Mouse (Mus musculus) liver, embryonic 15.5 days (tissue): ENCODE results near the gene Dcxr. TPM values are rescaled to one million over a fixed set of nuclear protein-coding genes. Genes with fewer than 3 reads are reported as not detected.
"Not testable (repeated sequence)": the region's sequence is repeated elsewhere in the genome, so short reads cannot be mapped to it uniquely, and the experiment has no call there.

Source experiments
- ATAC-seq: fragments of 200-750 bp; cut with Nextera tagmentation; 2 replicates; pipeline ENCODE4 v1.8.0; 2017; ENCODE audit warnings: moderate number of reproducible peaks, mild to moderate bottlenecking, moderate library complexity; ENCODE audit not compliant: insufficient read depth
- H3K27ac ChIP-seq: fragments of 300-500 bp; sonication (generic); replicated peaks from 2 replicates; pipeline ENCODE4 v1.5.1; 2015; ENCODE audit warnings: mild to moderate bottlenecking, inconsistent platforms
- H3K27me3 ChIP-seq: fragments of 300-500 bp; sonication (generic); 2 replicates; pipeline ENCODE4 v1.6.1; 2015; ENCODE audit warnings: mild to moderate bottlenecking, inconsistent platforms
- H3K36me3 ChIP-seq: fragments of 300-500 bp; sonication (generic); replicated peaks from 2 replicates; pipeline ENCODE4 v1.6.1; 2015; ENCODE audit warnings: moderate library complexity, mild to moderate bottlenecking, inconsistent platforms
- H3K4me1 ChIP-seq: fragments of 300-500 bp; sonication (generic); replicated peaks from 2 replicates; pipeline ENCODE4 v1.6.1; 2015; ENCODE audit warnings: inconsistent platforms
- H3K4me2 ChIP-seq: fragments of 300-500 bp; sonication (generic); 2 replicates; pipeline ENCODE4 v1.6.1; 2015; ENCODE audit warnings: moderate library complexity, mild to moderate bottlenecking, inconsistent platforms
- H3K4me3 ChIP-seq: fragments of 300-500 bp; sonication (generic); replicated peaks from 2 replicates; pipeline ENCODE4 v1.5.1; 2015; ENCODE audit warnings: mild to moderate bottlenecking, inconsistent platforms
- H3K9ac ChIP-seq: fragments of 300-500 bp; sonication (generic); 2 replicates; pipeline ENCODE4 v1.6.1; 2015; ENCODE audit warnings: moderate library complexity, mild to moderate bottlenecking, inconsistent platforms
- H3K9me3 ChIP-seq: fragments of 300-500 bp; sonication (generic); replicated peaks from 2 replicates; pipeline ENCODE4 v1.6.1; 2016; ENCODE audit warnings: inconsistent platforms
- WGBS: fragments of 180-500 bp; shearing (Covaris S2); methylation state at CpG from one replicate; pipeline ENCODE4 v1.1.7; 2015; ENCODE audit warnings: mixed read lengths; ENCODE audit not compliant: insufficient replicate concordance; 5-methylcytosine and 5-hydroxymethylcytosine counted together
- polyA plus RNA-seq: library from polyadenylated mRNA; unstranded; fragments of >200 nt; fragmentation: Nextera tagmentation; extraction: Ambion mirVana; gene quantifications from 2 replicates; pipeline ENCODE4 v1.2.1, GENCODE M21; 2015

Gene Dcxr
- polyA plus RNA-seq, result 20.2 and 24.6 TPM in 2 replicates

- H3K9me3 ChIP-seq, result no peaks in the 10 kb centered on the region
- peak within 1 kb of the TSS; percentile 85 for H3K4me2 ChIP-seq
- H3K4me1 ChIP-seq, result peaks cover 27% of the 10 kb centered on the region
- no peaks in the 10 kb centered on the region for H3K36me3 ChIP-seq
- H3K4me3 ChIP-seq, result peak within 1 kb of the TSS; percentile 65
- WGBS, result under 1% methylated on average over 14 of the region's 14 CpGs
- peak within 1 kb of the TSS; percentile 42; the same call in 1 of the 2 replicates for H3K27ac ChIP-seq
- H3K27me3 ChIP-seq, result peaks cover 40% of the 10 kb centered on the region
- ATAC-seq, result peak; percentile 80
- H3K9ac ChIP-seq, result peak within 1 kb of the TSS; percentile 37
Observed at GRCm38 (mm10) chr11:120727169-120727527, at the start of gene Dcxr. Gene Dcxr (minus strand): TSS chr11:120727281.

GRCm38 (mm10) chr11:120775774-120776469 lies 48.8 kb upstream of the Dcxr start:
- ATAC-seq, result peak; percentile 69
- Histone ChIP-seq H3K9ac (no peak overlapping the region), H3K9me3 (no peaks in the 10 kb centered on the region), H3K4me2 (no peak overlapping the region), H3K4me1 (0 out of 2 replicates have a peak, but pooled peaks cover 5% of the 10 kb centered on the region), H3K27ac (no peak overlapping the region), H3K27me3 (peaks cover 8% of the 10 kb centered on the region; the same call in 1 of the 2 replicates), H3K4me3 (no peak overlapping the region), H3K36me3 (0 out of 2 replicates have a peak, but pooled peaks cover 3% of the 10 kb centered on the region)
- 22% methylated on average over 15 of the region's 15 CpGs for WGBS

GRCm38 (mm10) chr11:120773463-120774190 lies 46.5 kb upstream of the Dcxr start:
- H3K4me3 ChIP-seq, result no peak overlapping the region
- H3K9me3 ChIP-seq, result no peaks in the 10 kb centered on the region
- H3K4me2 ChIP-seq, result no peak overlapping the region
- ATAC-seq, result no peak
- H3K27ac ChIP-seq, result no peak overlapping the region
- peaks cover 8% of the 10 kb centered on the region; the same call in 1 of the 2 replicates for H3K27me3 ChIP-seq
- H3K36me3 ChIP-seq, result no peaks in the 10 kb centered on the region
- no peak overlapping the region for H3K9ac ChIP-seq
- 0 out of 2 replicates have a peak, but pooled peaks cover 5% of the 10 kb centered on the region for H3K4me1 ChIP-seq
- 69% methylated on average over 7 of the region's 7 CpGs for WGBS

GRCm38 (mm10) chr11:120772749-120773148 lies 45.7 kb upstream of the Dcxr start:
- ATAC-seq, result no peak
- 71% methylated on average over 3 of the region's 3 CpGs for WGBS

GRCm38 (mm10) chr11:120768206-120768605 lies 41.1 kb upstream of the Dcxr start:
- Histone ChIP-seq H3K36me3 (no peaks in the 10 kb centered on the region), H3K4me3 (no peak overlapping the region), H3K27ac (no peak overlapping the region), H3K9ac (no peak overlapping the region), H3K27me3 (peaks cover 15% of the 10 kb centered on the region; the same call in 1 of the 2 replicates), H3K9me3 (no peaks in the 10 kb centered on the region), H3K4me2 (no peak overlapping the region), H3K4me1 (0 out of 2 replicates have a peak, but pooled peaks cover 5% of the 10 kb centered on the region)
- ATAC-seq, result no peak
- 36% methylated on average over 1 of the region's 1 CpGs for WGBS

More at GRCm38 (mm10) chr11:120772749-120773148, 45.7 kb upstream of the Dcxr start:
- no peak overlapping the region for H3K9ac ChIP-seq
- no peaks in the 10 kb centered on the region for H3K36me3 ChIP-seq
- no peak overlapping the region for H3K4me3 ChIP-seq
- no peaks in the 10 kb centered on the region for H3K9me3 ChIP-seq
- H3K27me3 ChIP-seq, result peaks cover 7% of the 10 kb centered on the region; the same call in 1 of the 2 replicates
- H3K4me1 ChIP-seq, result 0 out of 2 replicates have a peak, but pooled peaks cover 8% of the 10 kb centered on the region
- no peak overlapping the region for H3K4me2 ChIP-seq
- H3K27ac ChIP-seq, result no peak overlapping the region

- not testable (repeated sequence) for H3K27ac ChIP-seq, H3K9me3 ChIP-seq, H3K4me2 ChIP-seq, H3K9ac ChIP-seq, H3K4me3 ChIP-seq, H3K4me1 ChIP-seq, ATAC-seq, H3K36me3 ChIP-seq
- WGBS, result 10% methylated on average over 4 of the region's 7 CpGs
- peaks cover 25% of the 10 kb centered on the region for H3K27me3 ChIP-seq
Observed at GRCm38 (mm10) chr11:120767023-120767422, 39.9 kb upstream of the Dcxr start.

- H3K27ac ChIP-seq, H3K9ac ChIP-seq, ATAC-seq, H3K4me1 ChIP-seq, H3K4me3 ChIP-seq, H3K9me3 ChIP-seq, H3K4me2 ChIP-seq, H3K36me3 ChIP-seq: not testable (repeated sequence)
- WGBS, result 10% methylated on average over 10 of the region's 23 CpGs
- peaks cover 33% of the 10 kb centered on the region for H3K27me3 ChIP-seq
Observed at GRCm38 (mm10) chr11:120763121-120763999, 36.3 kb upstream of the Dcxr start.

DNA sequence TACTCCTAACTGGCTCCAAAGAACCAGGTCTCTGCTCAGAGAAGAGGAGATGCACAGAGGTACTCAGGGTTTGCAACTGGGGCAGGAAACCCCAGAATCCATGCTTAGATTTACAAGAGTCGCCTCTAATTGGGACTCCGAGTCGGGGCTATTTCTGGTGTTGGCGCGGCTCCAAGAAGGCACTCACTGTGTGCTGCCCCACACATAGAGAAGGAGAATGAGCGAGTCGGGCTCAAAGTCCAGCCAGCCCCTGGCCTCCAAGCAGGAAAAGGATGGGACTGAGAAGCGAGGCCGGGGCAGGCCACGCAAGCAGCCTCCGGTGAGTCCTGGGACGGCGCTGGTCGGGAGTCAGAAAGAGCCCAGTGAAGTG lies 35.6 kb upstream of the Dcxr start, which contains the start of gene Hmga1b:
TSS of gene Hmga1b (plus strand) at position 123 of the 370 bp plus-strand sequence.
- not testable (repeated sequence) for H3K36me3 ChIP-seq, H3K4me3 ChIP-seq, H3K27ac ChIP-seq, H3K4me2 ChIP-seq, H3K9ac ChIP-seq, H3K4me1 ChIP-seq, ATAC-seq
- peaks cover 11% of the 10 kb centered on the region; the same call in 1 of the 2 replicates for H3K9me3 ChIP-seq
- 17% methylated on average over 14 of the region's 14 CpGs for WGBS
- H3K27me3 ChIP-seq, result peaks cover 33% of the 10 kb centered on the region

GRCm38 (mm10) chr11:120761811-120762671 lies 35.0 kb upstream of the Dcxr start:
- no peak overlapping the region for H3K4me2 ChIP-seq
- peaks cover 12% of the 10 kb centered on the region; the same call in 1 of the 2 replicates for H3K9me3 ChIP-seq
- no peak overlapping the region for H3K27ac ChIP-seq
- no peak overlapping the region for H3K9ac ChIP-seq
- H3K4me1 ChIP-seq, result no peaks in the 10 kb centered on the region
- no peak for ATAC-seq
- 58% methylated on average over 14 of the region's 14 CpGs for WGBS
- peaks cover 33% of the 10 kb centered on the region for H3K27me3 ChIP-seq
- H3K4me3 ChIP-seq, result no peak overlapping the region
- no peaks in the 10 kb centered on the region for H3K36me3 ChIP-seq

DNA sequence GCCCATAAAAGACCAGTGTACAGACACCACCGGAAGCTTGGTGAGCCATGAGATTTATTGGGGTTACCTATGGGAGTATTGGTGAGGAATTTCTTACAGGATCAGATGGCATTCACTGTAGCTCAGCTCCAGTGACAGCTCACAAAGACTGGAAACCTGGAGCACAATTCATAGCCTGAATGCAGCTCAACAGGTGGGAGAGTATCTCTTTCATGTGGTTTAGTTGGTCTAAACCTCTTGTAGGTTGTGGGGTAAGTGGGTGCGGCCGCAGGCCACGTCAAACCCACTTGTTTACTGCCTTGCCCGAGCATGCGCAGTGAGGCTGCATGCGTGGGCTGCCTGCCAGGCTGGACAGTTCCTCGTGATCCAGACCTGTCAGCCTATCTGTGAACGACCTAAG lies 33.2 kb upstream of the Dcxr start:
- H3K9ac ChIP-seq, result no peak overlapping the region
- no peak overlapping the region for H3K4me2 ChIP-seq
- no peaks in the 10 kb centered on the region for H3K36me3 ChIP-seq
- no peak for ATAC-seq
- 66% methylated on average over 9 of the region's 9 CpGs for WGBS
- no peak overlapping the region for H3K4me3 ChIP-seq
- peaks cover 27% of the 10 kb centered on the region for H3K27me3 ChIP-seq
- no peaks in the 10 kb centered on the region for H3K4me1 ChIP-seq
- H3K27ac ChIP-seq, result no peak overlapping the region
- H3K9me3 ChIP-seq, result peaks cover 15% of the 10 kb centered on the region; the same call in 1 of the 2 replicates
